ENCODE assay signal across 16 mouse cellular contexts in the genomic region with DNA sequence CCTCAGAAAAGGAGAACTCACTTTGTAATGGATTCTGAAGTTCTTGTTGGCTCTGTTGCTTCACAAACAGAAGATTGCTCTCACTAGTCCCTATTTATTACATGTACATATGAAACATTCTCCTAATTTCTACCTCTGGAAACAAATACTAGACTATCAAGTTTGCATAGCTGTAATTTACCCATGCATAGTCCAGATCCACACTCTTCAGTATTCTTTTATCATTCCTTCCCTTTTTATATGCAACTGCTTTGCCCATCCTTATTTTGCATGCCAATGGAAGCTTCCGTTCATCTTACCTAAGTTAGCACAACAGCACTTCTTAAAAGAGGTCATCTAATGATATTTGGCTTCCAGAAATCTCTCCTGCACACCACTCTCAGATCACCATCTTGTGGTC. TPM values are rescaled to one million over a fixed set of nuclear protein-coding genes. Genes with fewer than 3 reads are reported as not detected.
"Had no signal": no experiment of that assay in that cellular context is flagged by ENCODE, and none has a peak within 500 bp of the region (broad histone marks: within the 10 kb centered on the region; RNA-seq: fewer than 3 reads in every experiment).

No protein-coding gene starts in this region.

- H3K27me3 ChIP-seq: neural tube, embryonic 15.5 days; stomach, embryonic 15.5 days had no signal

- H3K36me3 ChIP-seq: neural tube, embryonic 15.5 days; stomach, embryonic 15.5 days had no signal

- DNase-seq: retina, postnatal 1 day; right cerebral cortex, adult 18-20 months; right cerebral cortex, postnatal 14 days; right cerebral cortex, postnatal 25 days; right cerebral cortex, postnatal 4 days; spleen, adult 18-20 months; thymus, adult 18-20 months; thymus, adult 2 months; thymus, postnatal 14 days; thymus, postnatal 25 days; thymus, postnatal 36 days; thymus, postnatal 4 days had no signal

- H3K4me1 ChIP-seq: neural tube, embryonic 15.5 days; stomach, embryonic 15.5 days had no signal

- H3K9me3 ChIP-seq: neural tube, embryonic 15.5 days; stomach, embryonic 15.5 days had no signal

- H3K4me3 ChIP-seq: neural tube, embryonic 15.5 days; stomach, embryonic 15.5 days had no signal

- H3K27ac ChIP-seq: neural tube, embryonic 15.5 days; stomach, embryonic 15.5 days; stomach, postnatal 0 days had no signal

- H3K9ac ChIP-seq: neural tube, embryonic 15.5 days; stomach, embryonic 15.5 days had no signal

RNA-seq across cellular contexts. Expression of a gene that starts 21.3 kb away (rescaled TPM):
- total RNA-seq: neutrophil, adult 5-6 weeks had no signal
